ENCODE assay signal across 14 mouse cellular contexts in the genomic region with DNA sequence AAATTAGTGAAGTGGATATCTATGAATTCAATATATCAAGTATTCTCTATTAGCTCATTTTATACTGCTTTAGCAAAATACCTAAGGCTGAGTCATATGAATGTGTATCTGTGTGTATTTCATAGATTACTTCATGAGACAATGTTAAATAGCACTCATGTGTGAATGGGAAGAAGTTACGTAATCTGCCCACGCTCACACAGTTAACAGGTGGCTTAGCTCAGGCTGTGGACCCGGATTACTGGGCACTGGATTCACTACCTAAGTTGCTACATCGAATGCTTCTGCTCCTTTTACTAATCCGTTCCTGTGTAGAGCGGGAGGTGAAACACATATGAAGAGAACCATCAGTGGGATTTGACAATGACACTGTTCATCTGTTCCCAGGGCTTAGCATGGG.
"Had no signal": no experiment of that assay in that cellular context is flagged by ENCODE, and none has a peak within 500 bp of the region (broad histone marks: within the 10 kb centered on the region; RNA-seq: fewer than 3 reads in every experiment).

No protein-coding gene starts in this region.

- H3K9me3 ChIP-seq: kidney, embryonic 15.5 days; limb, embryonic 12.5 days; limb, embryonic 15.5 days; lung, embryonic 15.5 days had no signal

- DNase-seq: kidney, adult 8-10 months; kidney, postnatal 10 days; kidney, postnatal 36 days; left cerebral cortex, postnatal 4 days; midbrain, embryonic 14.5 days; thymus, adult 18-20 months; thymus, postnatal 36 days had no signal

- H3K27ac ChIP-seq: kidney, embryonic 15.5 days; limb, embryonic 12.5 days; limb, embryonic 15.5 days; liver, embryonic 14.5 days; lung, embryonic 15.5 days had no signal

- H3K4me3 ChIP-seq: kidney, embryonic 15.5 days; limb, embryonic 12.5 days; limb, embryonic 15.5 days; lung, embryonic 15.5 days had no signal

- H3K4me1 ChIP-seq: kidney, embryonic 15.5 days; limb, embryonic 12.5 days; lung, embryonic 15.5 days had no signal

- H3K9ac ChIP-seq: kidney, embryonic 15.5 days; limb, embryonic 12.5 days; limb, embryonic 15.5 days; liver, embryonic 14.5 days; lung, embryonic 15.5 days had no signal

- ATAC-seq: intestine, embryonic 16.5 days had no signal

- H3K36me3 ChIP-seq: kidney, embryonic 15.5 days; limb, embryonic 12.5 days; limb, embryonic 15.5 days; lung, embryonic 15.5 days had no signal

- H3K27me3 ChIP-seq: kidney, embryonic 15.5 days; limb, embryonic 12.5 days; limb, embryonic 15.5 days; lung, embryonic 15.5 days had no signal

- H3K4me2 ChIP-seq: kidney, embryonic 15.5 days; limb, embryonic 12.5 days; limb, embryonic 15.5 days; lung, embryonic 15.5 days; midbrain, embryonic 11.5 days had no signal
